9 mouse cellular contexts compared by ENCODE assay signal in genomic region chr6:88136201-88136631, GRCm38 (mm10). TPM values are rescaled to one million over a fixed set of nuclear protein-coding genes. Genes with fewer than 3 reads are reported as not detected.
DNase-seq lines count a peak whose midpoint lies in the region; ATAC-seq lines count a peak whose summit lies in the region.
"Had no signal": no experiment of that assay in that cellular context is flagged by ENCODE, and none has a peak within 500 bp of the region (broad histone marks: within the 10 kb centered on the region; RNA-seq: fewer than 3 reads in every experiment).

No protein-coding gene starts in this region.

- no peak overlapping the region for H3K27ac ChIP-seq in forebrain, embryonic 11.5 days (ENCODE audit: low read depth, low read length)
- H3K27ac ChIP-seq in intestine, embryonic 14.5 days (ENCODE audit: low read depth), result no peak overlapping the region
- peak overlapping the region; percentile 36 for H3K27ac ChIP-seq in lung, embryonic 15.5 days
- H3K27ac ChIP-seq in stomach, embryonic 14.5 days (ENCODE audit: low read length), result no peak overlapping the region

- 35% methylated on average over 15 of the region's 15 CpGs for WGBS in forebrain, embryonic 11.5 days
- WGBS in intestine, embryonic 14.5 days, result 33% methylated on average over 15 of the region's 15 CpGs
- WGBS in lung, embryonic 15.5 days, result 14% methylated on average over 15 of the region's 15 CpGs
- WGBS in stomach, embryonic 14.5 days, result 28% methylated on average over 15 of the region's 15 CpGs

- H3K4me2 ChIP-seq in forebrain, embryonic 11.5 days (ENCODE audit: low read depth, low read length, severe bottlenecking), result peak overlapping the region; percentile 26; the same call in 1 of the 2 replicates
- H3K4me2 ChIP-seq in intestine, embryonic 14.5 days (ENCODE audit: low read length), result peak overlapping the region; percentile 44
- H3K4me2 ChIP-seq in lung, embryonic 15.5 days, result peak overlapping the region; percentile 68
- H3K4me2 ChIP-seq in stomach, embryonic 14.5 days (replicated peaks; ENCODE audit: low read depth, low read length), result peak overlapping the region; percentile 43

- H3K27me3 ChIP-seq in forebrain, embryonic 11.5 days (ENCODE audit: control insufficient read depth, insufficient read depth, low read length), result no peaks in the 10 kb centered on the region
- H3K27me3 ChIP-seq in intestine, embryonic 14.5 days (replicated peaks; ENCODE audit: control insufficient read depth, insufficient read depth, low read length), result no peaks in the 10 kb centered on the region
- H3K27me3 ChIP-seq in lung, embryonic 15.5 days, result 0 out of 2 replicates have a peak, but pooled peaks cover 6% of the 10 kb centered on the region
- H3K27me3 ChIP-seq in stomach, embryonic 14.5 days (ENCODE audit: control insufficient read depth, insufficient read depth, low read length), result no peaks in the 10 kb centered on the region

- peak overlapping the region; percentile 32; the same call in 1 of the 2 replicates for H3K9ac ChIP-seq in forebrain, embryonic 11.5 days (ENCODE audit: low read length)
- peak overlapping the region; percentile 8; the same call in 1 of the 2 replicates for H3K9ac ChIP-seq in intestine, embryonic 14.5 days (ENCODE audit: low read length)
- peak overlapping the region; percentile 18; the same call in 1 of the 2 replicates for H3K9ac ChIP-seq in lung, embryonic 15.5 days
- no peak overlapping the region for H3K9ac ChIP-seq in stomach, embryonic 14.5 days (replicated peaks; ENCODE audit: low read depth, low read length)

- H3K4me1 ChIP-seq in forebrain, embryonic 11.5 days (replicated peaks; ENCODE audit: control insufficient read depth, insufficient read depth, low read length), result peaks cover 4% of the 10 kb centered on the region; the same call in 1 of the 2 replicates
- H3K4me1 ChIP-seq in intestine, embryonic 14.5 days (replicated peaks; ENCODE audit: control insufficient read depth, insufficient read depth, low read length), result 0 out of 2 replicates have a peak, but pooled peaks cover 3% of the 10 kb centered on the region
- peaks cover 48% of the 10 kb centered on the region for H3K4me1 ChIP-seq in lung, embryonic 15.5 days
- H3K4me1 ChIP-seq in stomach, embryonic 14.5 days (ENCODE audit: control insufficient read depth, insufficient read depth, low read length), result peaks cover 5% of the 10 kb centered on the region; the same call in 1 of the 2 replicates

- H3K36me3 ChIP-seq in forebrain, embryonic 11.5 days (ENCODE audit: control insufficient read depth, insufficient read depth, low read length), result no peaks in the 10 kb centered on the region
- H3K36me3 ChIP-seq in intestine, embryonic 14.5 days (ENCODE audit: control insufficient read depth, insufficient read depth, low read length), result no peaks in the 10 kb centered on the region
- H3K36me3 ChIP-seq in lung, embryonic 15.5 days, result no peaks in the 10 kb centered on the region
- H3K36me3 ChIP-seq in stomach, embryonic 14.5 days (ENCODE audit: control insufficient read depth, insufficient read depth, low read length), result no peaks in the 10 kb centered on the region

- no peak overlapping the region for H3K4me3 ChIP-seq in forebrain, embryonic 11.5 days (ENCODE audit: low read depth, low read length)
- peak overlapping the region; percentile 24 for H3K4me3 ChIP-seq in intestine, embryonic 14.5 days (ENCODE audit: low read depth, low read length)
- H3K4me3 ChIP-seq in lung, embryonic 15.5 days, result peak overlapping the region; percentile 36
- peak overlapping the region; percentile 5; the same call in 1 of the 2 replicates for H3K4me3 ChIP-seq in stomach, embryonic 14.5 days (ENCODE audit: low read depth, low read length)

- peak; percentile 64 to 79 for DNase-seq in heart, adult 18-20 months
- no peak for DNase-seq in heart, postnatal 4 days
- DNase-seq in forebrain, embryonic 11.5 days (ENCODE audit: low spot score), result no peak
- DNase-seq in intestine, embryonic 14.5 days (ENCODE audit: low spot score), result peak; percentile 63
- no peak for DNase-seq in right cerebral cortex, postnatal 10 days (ENCODE audit: low spot score in 2 of 2)
- no peak for DNase-seq in right cerebral cortex, adult 2 months (ENCODE audit: low spot score in 2 of 2)

- ATAC-seq in forebrain, embryonic 11.5 days (replicated peaks; ENCODE audit: low FRiP score), result 0 out of 2 replicates have a peak, but pooled peaks have one; percentile 39
- ATAC-seq in intestine, embryonic 14.5 days (replicated peaks; ENCODE audit: low FRiP score, low TSS enrichment, low read depth), result no peak
- ATAC-seq in lung, embryonic 15.5 days (ENCODE audit: borderline replicate concordance, extremely low read depth, low FRiP score, low TSS enrichment), result peak; percentile 39; the same call in 1 of the 2 replicates
- no peak for ATAC-seq in stomach, embryonic 14.5 days (ENCODE audit: insufficient number of reproducible peaks, insufficient read depth, low FRiP score, low read depth)

- H3K9me3 ChIP-seq in forebrain, embryonic 11.5 days (ENCODE audit: control insufficient read depth, low read length), result no peaks in the 10 kb centered on the region
- H3K9me3 ChIP-seq in intestine, embryonic 14.5 days (ENCODE audit: control insufficient read depth, low read length), result no peaks in the 10 kb centered on the region
- no peaks in the 10 kb centered on the region for H3K9me3 ChIP-seq in lung, embryonic 15.5 days
- no peaks in the 10 kb centered on the region for H3K9me3 ChIP-seq in stomach, embryonic 14.5 days (ENCODE audit: control insufficient read depth, low read depth, low read length)

RNA-seq across cellular contexts. Expression of gene Rpn1, which starts 51.9 kb away (rescaled TPM):
- 100 to 1,000 TPM; 104 to 108 TPM for total RNA-seq in heart, adult 18-20 months (2021)
- 100 to 1,000 TPM; 128 to 130 TPM for total RNA-seq in heart, postnatal 4 days (2021)
- 274 and 284 TPM in 2 replicates for polyA plus RNA-seq in forebrain, embryonic 11.5 days (2014; fragmentation: Nextera tagmentation; extraction: Ambion mirVana)
- polyA plus RNA-seq in intestine, embryonic 14.5 days (2014; fragmentation: Nextera tagmentation; extraction: Ambion mirVana), result 384 and 386 TPM in 2 replicates
- 436 and 444 TPM in 2 replicates for polyA plus RNA-seq in lung, embryonic 15.5 days (2015; fragmentation: Nextera tagmentation; extraction: Ambion mirVana)
- 373 and 402 TPM in 2 replicates for polyA plus RNA-seq in stomach, embryonic 14.5 days (2014; fragmentation: Nextera tagmentation; extraction: Ambion mirVana)

RNA-seq across cellular contexts. Expression of gene Gata2, which starts 57.5 kb away (rescaled TPM):
- total RNA-seq in heart, adult 18-20 months (2021), result 10 to 100 TPM; 18.1 to 23.4 TPM
- total RNA-seq in heart, postnatal 4 days (2021), result 10 to 100 TPM; 15.2 to 16.8 TPM
- 6.3 and 7.9 TPM in 2 replicates for polyA plus RNA-seq in forebrain, embryonic 11.5 days (2014; fragmentation: Nextera tagmentation; extraction: Ambion mirVana)
- polyA plus RNA-seq in intestine, embryonic 14.5 days (2014; fragmentation: Nextera tagmentation; extraction: Ambion mirVana), result 3.7 and 4.7 TPM in 2 replicates
- polyA plus RNA-seq in lung, embryonic 15.5 days (2015; fragmentation: Nextera tagmentation; extraction: Ambion mirVana), result 17.5 and 17.9 TPM in 2 replicates
- polyA plus RNA-seq in stomach, embryonic 14.5 days (2014; fragmentation: Nextera tagmentation; extraction: Ambion mirVana), result 3.3 and 3.5 TPM in 2 replicates
- total RNA-seq: CH12.LX had no signal

Comparison
In these comparisons a context has a peak if more than half of its experiments do, and no peak if none do; other contexts are left out.
1. DNase-seq: peak in heart, adult 18-20 months (2 of 2) and intestine, embryonic 14.5 days (single experiment); none in heart, postnatal 4 days (single experiment), forebrain, embryonic 11.5 days (single experiment), right cerebral cortex, postnatal 10 days (0 of 2) and right cerebral cortex, adult 2 months (0 of 2).
2. ATAC-seq: peak in forebrain, embryonic 11.5 days (single experiment) and lung, embryonic 15.5 days (single experiment); none in intestine, embryonic 14.5 days (single experiment) and stomach, embryonic 14.5 days (single experiment).
3. Peak in every context shown above with its lines, with median percentiles within 50 percentile points of each other: H3K4me2 ChIP-seq.